Mouse (Mus musculus) heart, embryonic 11.5 days (tissue): Measurements from ENCODE around the gene Fastkd2. TPM values are rescaled to one million over a fixed set of nuclear protein-coding genes. Genes with fewer than 3 reads are reported as not detected.

Experiments
- ATAC-seq: fragments of 200-750 bp; cut with Nextera tagmentation; replicated peaks from 2 replicates; pipeline ENCODE4 v1.8.0; 2017; ENCODE audit warnings: moderate library complexity; ENCODE audit not compliant: insufficient number of reproducible peaks, low FRiP score, low TSS enrichment
- H3K27ac ChIP-seq: fragments of 300-500 bp; sonication (generic); 2 replicates; pipeline ENCODE4 v1.5.1; 2014; ENCODE audit warnings: mild to moderate bottlenecking, low read depth, low read length
- H3K27me3 ChIP-seq: fragments of 300-500 bp; sonication (generic); 2 replicates; pipeline ENCODE4 v1.6.1; 2014; ENCODE audit warnings: mild to moderate bottlenecking, low read length, mixed read lengths; ENCODE audit not compliant: control insufficient read depth, insufficient read depth
- H3K36me3 ChIP-seq: fragments of 300-500 bp; sonication (generic); 2 replicates; pipeline ENCODE4 v1.6.1; 2014; ENCODE audit warnings: mild to moderate bottlenecking, low read length, moderate library complexity, mixed read lengths; ENCODE audit not compliant: control insufficient read depth, insufficient read depth
- H3K4me1 ChIP-seq: fragments of 300-500 bp; sonication (generic); 2 replicates; pipeline ENCODE4 v1.6.1; 2014; ENCODE audit warnings: low read length; ENCODE audit not compliant: control insufficient read depth, insufficient read depth
- H3K4me2 ChIP-seq: fragments of 300-500 bp; sonication (generic); 2 replicates; pipeline ENCODE4 v1.6.1; 2014; ENCODE audit warnings: mild to moderate bottlenecking, moderate library complexity
- H3K4me3 ChIP-seq: fragments of 300-500 bp; sonication (generic); 2 replicates; pipeline ENCODE4 v1.5.1; 2014; ENCODE audit warnings: low read depth, low read length
- H3K9ac ChIP-seq: fragments of 300-500 bp; sonication (generic); 2 replicates; pipeline ENCODE4 v1.6.1; 2014; ENCODE audit warnings: mild to moderate bottlenecking, low read depth, low read length, moderate library complexity
- H3K9me3 ChIP-seq: fragments of 300-500 bp; sonication (generic); replicated peaks from 2 replicates; pipeline ENCODE4 v1.6.1; 2016; ENCODE audit warnings: low read length; ENCODE audit not compliant: control insufficient read depth
- WGBS: fragments of 180-500 bp; shearing (Covaris S2); extraction: QIAGEN DNeasy Blood & Tissue Kit; methylation state at CpG from one replicate; pipeline ENCODE4 v1.1.7; 2014; ENCODE audit not compliant: insufficient replicate concordance; 5-methylcytosine and 5-hydroxymethylcytosine counted together
- polyA plus RNA-seq: library from polyadenylated mRNA; unstranded; fragments of >200 nt; fragmentation: Nextera tagmentation; extraction: Ambion mirVana; gene quantifications from 2 replicates; pipeline ENCODE4 v1.2.1, GENCODE M21; 2014

The Fastkd2 gene
- polyA plus RNA-seq, 1 experiment from 2014 or later, result 62.7 TPM

DNA sequence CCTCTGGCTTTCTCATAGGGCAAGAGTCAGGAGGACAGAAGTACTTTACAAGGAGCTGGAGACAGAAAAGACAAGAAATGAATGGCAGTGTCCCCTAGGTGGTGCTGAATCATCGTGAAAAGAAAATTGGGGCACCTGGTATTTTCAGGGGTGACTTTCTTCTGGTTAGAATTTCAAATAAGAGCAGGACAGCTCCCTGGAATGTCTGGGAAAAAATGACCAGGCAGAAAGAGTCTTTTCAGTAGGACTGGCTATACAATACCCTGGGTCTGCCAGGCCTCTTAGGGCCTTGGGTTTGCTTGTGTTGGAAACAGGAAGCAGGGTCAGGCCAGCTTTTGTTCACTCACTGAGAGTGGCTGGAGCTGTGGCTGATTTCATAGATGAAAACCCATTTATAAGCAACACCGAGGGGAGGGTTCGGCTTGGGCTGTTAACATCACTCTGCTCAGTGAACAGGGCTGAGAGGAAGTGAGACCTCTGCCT, 32.8 kb downstream of the Fastkd2 start:
- H3K36me3 ChIP-seq, result no peaks in the 10 kb centered on the region
- no peak overlapping the region for H3K4me3 ChIP-seq
- whole genome bisulfite sequencing, result 44% methylated on average over 3 of the region's 3 CpGs
- ATAC-seq, result no peak
- no peaks in the 10 kb centered on the region; the same call in 1 of the 2 replicates for H3K4me1 ChIP-seq
- no peaks in the 10 kb centered on the region for H3K27me3 ChIP-seq
- no peak overlapping the region for H3K9ac ChIP-seq
- no peak overlapping the region for H3K4me2 ChIP-seq
- no peak overlapping the region for H3K27ac ChIP-seq
- H3K9me3 ChIP-seq, result no peaks in the 10 kb centered on the region

DNA sequence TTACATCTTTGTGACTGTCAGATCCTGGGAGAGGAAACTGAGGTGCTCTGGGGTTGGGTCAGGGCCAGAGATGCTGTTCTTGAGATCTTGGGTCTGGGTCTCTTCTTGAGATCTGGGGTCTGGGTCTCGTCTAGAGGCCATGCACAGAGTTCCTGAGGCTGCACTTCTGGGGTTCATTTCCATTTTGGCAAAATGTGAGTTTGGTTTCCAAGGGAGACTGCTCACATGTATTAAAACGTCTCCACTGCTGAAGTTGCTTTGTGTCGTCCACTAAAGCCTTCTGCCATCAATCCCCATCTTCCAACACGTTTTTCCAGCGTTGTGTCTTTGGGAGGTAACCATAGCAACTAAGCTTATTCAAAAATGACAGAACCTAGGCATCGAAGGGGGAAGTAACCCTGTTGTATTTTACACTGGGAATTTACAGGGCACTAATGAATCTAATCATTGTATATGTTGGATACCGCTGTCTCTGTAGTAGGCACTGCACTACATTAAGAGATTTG, 33.5 kb downstream of the Fastkd2 start:
- H3K27ac ChIP-seq, result no peak overlapping the region
- no peak overlapping the region for H3K9ac ChIP-seq
- 58% methylated on average over 7 of the region's 7 CpGs for WGBS
- H3K4me1 ChIP-seq, result no peaks in the 10 kb centered on the region; the same call in 1 of the 2 replicates
- H3K4me3 ChIP-seq, result no peak overlapping the region
- no peaks in the 10 kb centered on the region for H3K9me3 ChIP-seq
- no peak overlapping the region for H3K4me2 ChIP-seq
- no peak for ATAC-seq
- H3K27me3 ChIP-seq, result no peaks in the 10 kb centered on the region
- no peaks in the 10 kb centered on the region for H3K36me3 ChIP-seq

DNA sequence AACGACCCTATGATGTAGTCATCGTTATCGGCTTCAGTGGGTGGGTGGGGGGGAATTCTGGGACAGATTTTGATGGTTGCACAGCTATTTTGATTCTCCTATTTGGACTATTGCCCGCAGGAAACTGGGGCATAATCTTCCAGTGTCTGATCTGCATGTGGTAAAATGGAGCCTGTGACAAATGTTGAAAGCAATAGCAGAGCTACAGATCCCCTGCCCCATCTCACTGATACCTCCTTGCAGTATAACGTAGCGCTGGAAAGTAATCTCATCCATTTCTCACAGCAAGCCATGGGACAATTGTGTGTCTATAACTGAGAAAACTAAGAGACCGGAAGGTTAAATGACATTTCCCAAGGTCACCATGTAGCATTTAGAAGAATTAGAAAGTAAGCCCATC, 34.0 kb downstream of the Fastkd2 start:
- no peaks in the 10 kb centered on the region; the same call in 1 of the 2 replicates for H3K4me1 ChIP-seq
- H3K4me2 ChIP-seq, result no peak overlapping the region
- 80% methylated on average over 7 of the region's 7 CpGs for WGBS
- no peaks in the 10 kb centered on the region for H3K36me3 ChIP-seq
- no peaks in the 10 kb centered on the region for H3K27me3 ChIP-seq
- H3K27ac ChIP-seq, result no peak overlapping the region
- no peak for ATAC-seq
- no peak overlapping the region for H3K9ac ChIP-seq
- H3K4me3 ChIP-seq, result no peak overlapping the region
- H3K9me3 ChIP-seq, result no peaks in the 10 kb centered on the region

DNA sequence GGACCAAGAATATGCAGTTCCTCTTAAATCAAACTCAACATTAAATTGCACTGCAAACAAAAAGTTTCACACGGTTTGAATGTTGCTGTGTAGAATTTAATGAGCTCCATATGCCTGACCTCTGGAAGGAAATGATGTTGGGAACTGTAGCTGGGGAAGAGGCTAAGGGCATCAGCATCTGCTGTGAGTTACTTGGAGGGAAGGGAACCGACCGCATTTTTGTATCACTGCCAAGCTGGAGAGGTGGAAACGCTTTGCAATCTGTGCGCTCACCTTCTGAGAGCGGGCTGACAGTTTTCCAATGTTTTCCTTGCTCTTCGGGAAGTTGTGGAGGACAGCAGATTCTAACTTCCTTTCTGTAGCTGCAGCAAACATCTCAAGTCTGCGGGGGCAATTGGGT, 37.7 kb downstream of the Fastkd2 start:
- H3K4me3 ChIP-seq, result no peak overlapping the region
- no peak overlapping the region for H3K9ac ChIP-seq
- no peaks in the 10 kb centered on the region for H3K36me3 ChIP-seq
- no peaks in the 10 kb centered on the region for H3K27me3 ChIP-seq
- ATAC-seq, result no peak
- no peak overlapping the region for H3K4me2 ChIP-seq
- H3K27ac ChIP-seq, result no peak overlapping the region
- H3K4me1 ChIP-seq, result no peaks in the 10 kb centered on the region; the same call in 1 of the 2 replicates
- 63% methylated on average over 8 of the region's 8 CpGs for WGBS
- H3K9me3 ChIP-seq, result no peaks in the 10 kb centered on the region

DNA sequence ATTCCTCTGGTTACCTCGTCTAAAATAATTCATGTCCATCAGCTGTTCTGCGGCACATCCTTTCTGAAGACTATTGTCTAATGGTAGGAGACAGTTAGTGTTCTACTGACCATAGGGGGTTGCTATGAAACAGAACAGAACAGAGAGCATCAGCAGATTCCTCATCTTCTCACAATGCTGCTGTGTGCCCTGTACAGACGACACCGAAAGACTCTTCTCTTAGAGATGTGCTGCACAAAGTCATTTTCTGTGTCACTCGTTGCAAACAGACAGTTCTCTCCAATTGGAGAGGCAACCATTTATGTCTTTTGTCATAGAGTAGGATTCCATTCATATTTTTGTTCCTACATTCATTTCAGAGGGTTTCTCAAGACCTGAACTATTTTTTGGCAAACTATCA, 38.8 kb downstream of the Fastkd2 start, which contains the start of gene 4933402D24Rik:
4933402D24Rik (minus strand) TSS at position 101 of the 400 bp plus-strand sequence.
- H3K4me2 ChIP-seq, result no peak within 1 kb of the TSS

DNA sequence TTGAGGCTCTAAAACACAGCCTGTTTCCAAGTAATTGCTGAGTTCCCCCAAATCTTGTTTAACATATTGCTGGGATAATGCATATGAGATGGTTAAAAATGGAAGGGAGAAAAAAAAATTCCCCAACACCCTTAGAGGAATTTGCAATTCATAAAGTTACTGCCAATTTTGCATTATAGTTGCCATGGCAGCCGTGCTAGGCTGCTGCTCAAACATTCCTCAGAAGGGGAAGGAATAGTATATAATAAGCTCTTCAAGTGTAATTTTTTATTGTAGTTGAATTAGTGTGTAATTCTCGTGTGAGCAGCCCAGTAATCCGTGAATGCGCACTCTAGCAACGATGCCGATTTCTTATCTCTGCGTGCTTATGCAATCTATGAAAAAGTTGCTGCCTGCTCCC, 39.9 kb downstream of the Fastkd2 start:
- no peak overlapping the region for H3K27ac ChIP-seq

More for the DNA sequence above, 38.8 kb downstream of the Fastkd2 start, which contains the start of gene 4933402D24Rik:
- 81% methylated on average over 5 of the region's 5 CpGs for WGBS
- Histone ChIP-seq H3K27me3 (no peaks in the 10 kb centered on the region), H3K4me1 (no peaks in the 10 kb centered on the region; the same call in 1 of the 2 replicates), H3K9me3 (no peaks in the 10 kb centered on the region), H3K9ac (no peak within 1 kb of the TSS), H3K36me3 (no peaks in the 10 kb centered on the region), H3K27ac (no peak within 1 kb of the TSS), H3K4me3 (no peak within 1 kb of the TSS)
- ATAC-seq, result no peak

DNA sequence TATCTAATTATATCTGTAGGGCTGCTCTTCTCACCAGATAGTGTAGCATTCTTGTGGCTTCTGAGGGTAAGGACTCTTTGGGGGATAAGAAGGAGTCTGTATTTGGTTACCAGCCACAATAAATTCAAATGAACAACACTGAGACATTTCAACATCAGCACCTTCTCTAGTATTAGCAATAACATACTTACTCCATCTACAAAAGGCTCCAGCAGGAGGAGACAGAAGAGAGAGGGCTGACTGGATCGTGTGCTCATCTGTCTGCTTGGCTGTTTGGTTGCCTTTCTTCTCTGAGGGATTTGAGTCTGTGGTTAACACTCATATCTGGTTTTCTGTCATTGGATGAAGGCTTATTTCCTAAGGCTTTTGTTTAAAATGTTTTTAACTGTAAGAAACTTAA, 46.0 kb downstream of the Fastkd2 start:
- ATAC-seq, result no peak
- H3K9ac ChIP-seq, result no peak overlapping the region
- H3K36me3 ChIP-seq, result no peaks in the 10 kb centered on the region
- no peak overlapping the region for H3K4me3 ChIP-seq
- no peaks in the 10 kb centered on the region for H3K27me3 ChIP-seq
- H3K4me1 ChIP-seq, result no peaks in the 10 kb centered on the region
- H3K4me2 ChIP-seq, result no peak overlapping the region
- no peak overlapping the region for H3K27ac ChIP-seq
- 48% methylated on average over 1 of the region's 1 CpGs for WGBS
- H3K9me3 ChIP-seq, result no peaks in the 10 kb centered on the region

More for the DNA sequence above, 39.9 kb downstream of the Fastkd2 start:
- no peaks in the 10 kb centered on the region for H3K9me3 ChIP-seq
- no peak overlapping the region for H3K4me3 ChIP-seq
- WGBS, result 88% methylated on average over 7 of the region's 7 CpGs
- no peaks in the 10 kb centered on the region for H3K27me3 ChIP-seq
- ATAC-seq, result no peak
- no peak overlapping the region for H3K4me2 ChIP-seq
- no peak overlapping the region for H3K9ac ChIP-seq
- H3K36me3 ChIP-seq, result no peaks in the 10 kb centered on the region
- H3K4me1 ChIP-seq, result no peaks in the 10 kb centered on the region; the same call in 1 of the 2 replicates

DNA sequence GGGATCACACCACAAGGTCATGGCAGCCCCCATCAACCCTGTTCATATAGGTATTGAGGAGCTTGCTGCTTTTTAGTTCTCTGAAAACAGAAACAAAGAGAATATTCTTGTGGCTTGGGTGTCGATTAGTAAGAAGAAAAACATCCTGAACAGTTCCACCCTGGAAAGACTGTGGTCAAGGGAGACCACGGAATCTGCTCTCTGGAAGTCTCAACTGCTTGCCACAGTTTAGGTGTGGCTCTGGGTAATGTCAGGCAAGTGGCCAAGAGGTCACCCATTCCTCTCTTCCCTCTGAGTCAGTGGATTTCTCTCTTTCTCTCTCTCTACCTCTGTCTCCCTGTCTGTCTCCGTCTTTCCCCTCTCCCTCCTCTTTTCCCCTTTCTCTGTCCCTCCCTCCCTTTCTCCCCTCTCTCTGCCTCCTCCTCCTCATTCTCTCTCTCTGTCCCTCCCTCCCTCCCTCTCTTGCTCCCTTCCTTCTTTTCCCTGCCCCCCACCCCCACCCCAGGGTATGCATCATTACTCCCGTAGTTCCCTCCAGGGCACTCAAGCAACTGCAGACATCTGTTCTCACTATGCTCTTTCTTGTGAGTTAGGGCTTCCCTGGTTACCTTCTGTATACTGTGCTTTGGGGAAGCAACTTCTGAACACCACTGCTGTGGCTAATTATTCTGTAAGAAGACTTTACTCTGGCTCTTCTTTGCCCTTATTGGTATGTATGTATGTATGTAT, 46.7 kb downstream of the Fastkd2 start:
- no peaks in the 10 kb centered on the region for H3K27me3 ChIP-seq
- H3K4me1 ChIP-seq, result no peaks in the 10 kb centered on the region
- no peaks in the 10 kb centered on the region for H3K36me3 ChIP-seq
- no peak overlapping the region for H3K9ac ChIP-seq
- H3K27ac ChIP-seq, result no peak overlapping the region
- H3K4me3 ChIP-seq, result no peak overlapping the region
- H3K4me2 ChIP-seq, result no peak overlapping the region
- 46% methylated on average over 4 of the region's 4 CpGs for WGBS
- H3K9me3 ChIP-seq, result no peaks in the 10 kb centered on the region
- no peak for ATAC-seq

DNA sequence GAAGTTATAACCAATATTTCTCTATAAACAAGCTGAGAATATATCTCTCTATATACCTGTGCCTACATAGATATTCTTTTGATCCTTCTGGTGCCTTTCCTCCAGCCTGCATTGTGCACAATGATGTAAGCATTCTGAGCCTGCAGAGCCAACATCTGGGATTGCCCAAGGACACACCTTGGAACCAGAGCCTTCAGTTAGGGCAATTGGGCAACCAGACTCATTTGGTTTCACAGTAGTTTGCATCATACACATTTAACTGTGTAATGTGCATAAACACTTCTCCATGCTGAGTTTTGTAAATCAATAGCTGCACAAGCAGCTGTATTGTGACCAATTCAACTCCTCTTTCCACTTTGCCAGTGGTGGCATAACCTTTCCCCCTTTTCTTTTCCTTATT, 63.9 kb downstream of the Fastkd2 start:
- no peak overlapping the region for H3K9ac ChIP-seq
- no peak overlapping the region for H3K27ac ChIP-seq
- no peak overlapping the region for H3K4me2 ChIP-seq
- no peak for ATAC-seq
- no peaks in the 10 kb centered on the region for H3K36me3 ChIP-seq
- no peaks in the 10 kb centered on the region for H3K9me3 ChIP-seq
- no peak overlapping the region for H3K4me3 ChIP-seq
- H3K4me1 ChIP-seq, result no peaks in the 10 kb centered on the region
- H3K27me3 ChIP-seq, result no peaks in the 10 kb centered on the region
